Mouse (Mus musculus) MEL (cell line): ENCODE data around the gene Dis3l2. TPM values are rescaled to one million over a fixed set of nuclear protein-coding genes. Genes with fewer than 3 reads are reported as not detected.

Experiments used
- DNase-seq: peaks from one replicate; pipeline ENCODE4 v3.0.0; 2011; ENCODE audit warnings: low read depth, low spot score
- H3K27ac ChIP-seq: 2 replicates; pipeline ENCODE4 v1.5.1; 2012; ENCODE audit warnings: low read depth, mild to moderate bottlenecking, control low read depth, low read length, moderate library complexity; ENCODE audit not compliant: control insufficient read depth
- H3K27me3 ChIP-seq, 2 experiments: fragments of 150-350 bp in 1 of 2; sonication (generic) in 1 of 2; 2 replicates each; pipeline ENCODE4 v1.6.1; 2012; ENCODE audit warnings: low read length in 2 of 2, mild to moderate bottlenecking in 2 of 2, improper control_type of control experiment in 1 of 2, moderate library complexity in 1 of 2; ENCODE audit not compliant: insufficient read depth in 2 of 2, control insufficient read depth in 1 of 2
- H3K36me3 ChIP-seq, 2 experiments: 2 replicates each; pipeline ENCODE4 v1.6.1; 2012 to 2014; ENCODE audit warnings: low read length in 2 of 2, improper control_type of control experiment in 1 of 2, inconsistent platforms in 1 of 2, mild to moderate bottlenecking in 1 of 2; ENCODE audit not compliant: insufficient read depth in 2 of 2, control insufficient read depth in 1 of 2
- H3K4me1 ChIP-seq, 2 experiments: fragments of 150-350 bp in 1 of 2; sonication (generic) in 1 of 2; 2 replicates each; pipeline ENCODE4 v1.6.1; 2012; ENCODE audit warnings: low read length in 2 of 2, improper control_type of control experiment in 1 of 2, mild to moderate bottlenecking in 1 of 2; ENCODE audit not compliant: insufficient read depth in 2 of 2, control insufficient read depth in 1 of 2
- H3K4me3 ChIP-seq, 2 experiments: fragments of 150-350 bp in 1 of 2; sonication (generic) in 1 of 2; 2 replicates each; pipeline ENCODE4 v1.5.1; 2012; ENCODE audit warnings: low read depth in 2 of 2, low read length in 2 of 2, mild to moderate bottlenecking in 2 of 2, moderate library complexity in 2 of 2, control low read depth in 1 of 2, improper control_type of control experiment in 1 of 2; ENCODE audit not compliant: control insufficient read depth in 1 of 2, insufficient read depth in 1 of 2
- H3K79me2 ChIP-seq: 2 replicates; pipeline ENCODE4 v1.6.1; 2012; ENCODE audit warnings: mild to moderate bottlenecking, low read length, moderate library complexity; ENCODE audit not compliant: control insufficient read depth, poor library complexity, insufficient read depth
- H3K9ac ChIP-seq: 2 replicates; pipeline ENCODE4 v1.6.1; 2012; ENCODE audit warnings: low read depth, mild to moderate bottlenecking, control low read depth, low read length, moderate library complexity; ENCODE audit not compliant: control insufficient read depth, poor library complexity, severe bottlenecking
- H3K9me3 ChIP-seq: fragments of 150-350 bp; sonication (generic); replicated peaks from 2 replicates; pipeline ENCODE4 v1.6.1; 2012; ENCODE audit warnings: mild to moderate bottlenecking, low read length, improper control_type of control experiment, moderate library complexity; ENCODE audit not compliant: insufficient read depth
- BHLHE40 ChIP-seq: IDR thresholded peaks from 2 replicates; pipeline ENCODE4 v1.6.1; 2012; ENCODE audit warnings: low read depth, mild to moderate bottlenecking, inconsistent platforms, low read length, improper control_type of control experiment, borderline replicate concordance
- CHD2 ChIP-seq: IDR thresholded peaks from 2 replicates; pipeline ENCODE4 v1.6.1; 2011; ENCODE audit warnings: low read length, improper control_type of control experiment
- GABPA ChIP-seq: IDR thresholded peaks from 2 replicates; pipeline ENCODE4 v1.6.1; 2012; ENCODE audit warnings: low read depth, mild to moderate bottlenecking, inconsistent platforms, low read length, improper control_type of control experiment, moderate library complexity
- GATA1 ChIP-seq: IDR thresholded peaks from 2 replicates; pipeline ENCODE4 v1.6.1; 2011; ENCODE audit warnings: low read depth, low read length, improper control_type of control experiment
- JUND ChIP-seq: IDR thresholded peaks from 2 replicates; pipeline ENCODE4 v1.6.1; 2011; ENCODE audit warnings: low read depth, mild to moderate bottlenecking, improper control_type of control experiment, low read length
- MAFK ChIP-seq: IDR thresholded peaks from 2 replicates; pipeline ENCODE4 v1.6.1; 2011; ENCODE audit warnings: low read depth, mild to moderate bottlenecking, low read length, improper control_type of control experiment, borderline replicate concordance
- MAX ChIP-seq: IDR thresholded peaks from 2 replicates; pipeline ENCODE4 v1.6.1; 2011; ENCODE audit warnings: low read length, improper control_type of control experiment
- MYB ChIP-seq: IDR thresholded peaks from 2 replicates; pipeline ENCODE4 v1.6.1; 2011; ENCODE audit warnings: mild to moderate bottlenecking, low read depth, low read length, improper control_type of control experiment
- MYC ChIP-seq: IDR thresholded peaks from 2 replicates; pipeline ENCODE4 v1.6.1; 2011; ENCODE audit warnings: low read depth, mild to moderate bottlenecking, low read length, improper control_type of control experiment, moderate library complexity
- POLR2A ChIP-seq, 2 experiments: IDR thresholded peaks; 2 replicates each; pipeline ENCODE4 v1.6.1; 2011 to 2012; ENCODE audit warnings: low read length in 2 of 2, mild to moderate bottlenecking in 2 of 2, control low read depth in 1 of 2, improper control_type of control experiment in 1 of 2, low read depth in 1 of 2, moderate library complexity in 1 of 2; ENCODE audit not compliant: control insufficient read depth in 1 of 2, insufficient read depth in 1 of 2, poor library complexity in 1 of 2
- RAD21 ChIP-seq: IDR thresholded peaks from 2 replicates; pipeline ENCODE4 v1.6.1; 2011; ENCODE audit warnings: mild to moderate bottlenecking, low read depth, low read length, improper control_type of control experiment
- RCOR1 ChIP-seq: IDR thresholded peaks from 2 replicates; pipeline ENCODE4 v1.6.1; 2012; ENCODE audit warnings: low read depth, mild to moderate bottlenecking, inconsistent platforms, low read length, improper control_type of control experiment
- SIN3A ChIP-seq: IDR thresholded peaks from 2 replicates; pipeline ENCODE4 v1.6.1; 2012; ENCODE audit warnings: low read length, improper control_type of control experiment, inconsistent platforms
- TBP ChIP-seq: IDR thresholded peaks from 2 replicates; pipeline ENCODE4 v1.8.0; 2011; ENCODE audit warnings: low read depth, low read length, improper control_type of control experiment
- USF2 ChIP-seq, 2 experiments: IDR thresholded peaks; 2 replicates each; pipeline ENCODE4 v1.6.1; 2011 to 2012; ENCODE audit warnings: improper control_type of control experiment in 2 of 2, low read length in 2 of 2, borderline replicate concordance in 1 of 2, inconsistent platforms in 1 of 2, low read depth in 1 of 2, mild to moderate bottlenecking in 1 of 2; ENCODE audit not compliant: insufficient read depth in 1 of 2
- ZC3H11A ChIP-seq: IDR thresholded peaks from 2 replicates; pipeline ENCODE4 v1.6.1; 2012; ENCODE audit warnings: low read depth, mild to moderate bottlenecking, inconsistent platforms, low read length, improper control_type of control experiment
- ZKSCAN1 ChIP-seq: IDR thresholded peaks from 2 replicates; pipeline ENCODE4 v1.6.1; 2012; ENCODE audit warnings: low read depth, mild to moderate bottlenecking, inconsistent platforms, low read length, improper control_type of control experiment, moderate library complexity
- ZMIZ1 ChIP-seq: IDR thresholded peaks from 2 replicates; pipeline ENCODE4 v1.6.1; 2012; ENCODE audit warnings: low read depth, mild to moderate bottlenecking, inconsistent platforms, low read length, improper control_type of control experiment, moderate library complexity
- ZNF384 ChIP-seq: IDR thresholded peaks from 2 replicates; pipeline ENCODE4 v1.6.1; 2012; ENCODE audit warnings: low read depth, mild to moderate bottlenecking, inconsistent platforms, low read length, improper control_type of control experiment
- polyA plus RNA-seq, 2 experiments: library from polyadenylated mRNA; stranded (reverse) in 1 of 2; unstranded in 1 of 2; fragments of >175 nt in 1 of 2; fragments of >200 nt in 1 of 2; gene quantifications; 2 replicates each; pipeline versions ENCODE4 v1.2.1 to v1.2.4; 2012; ENCODE audit warnings: low replicate concordance in 2 of 2, low read depth in 1 of 2; ENCODE audit not compliant: insufficient read length in 2 of 2, insufficient read depth in 1 of 2, missing spikeins in 1 of 2
- total RNA-seq: library from RNA; depleted of rRNA; stranded (reverse); fragments of 300-350 nt; gene quantifications from 2 replicates; pipeline ENCODE4 v1.2.3, GENCODE M21; 2012

Gene Dis3l2
- total and polyA plus RNA-seq, 3 experiments, result 16.9 to 17.3 TPM; not detected in 1

GRCm38 (mm10) chr1:86675126-86675525 lies 28.5 kb upstream of the Dis3l2 start:
- Histone ChIP-seq H3K9me3 (no peaks in the 10 kb centered on the region), H3K9ac (no peak overlapping the region), H3K4me1 (no peaks in the 10 kb centered on the region), H3K27ac (no peak overlapping the region), H3K79me2 (no peaks in the 10 kb centered on the region), H3K36me3 (no peaks in the 10 kb centered on the region), H3K27me3 (peaks cover 6 to 12% of the 10 kb centered on the region in 2 experiments), H3K4me3 (no peak overlapping the region)
- DNase-seq, result no peak
- TF ChIP-seq RCOR1 (no peak), JUND (no peak), USF2 (IDR thresholded peaks at IDR 0.05; ENCODE audit: borderline replicate concordance in 1 of 2, insufficient read depth in 1 of 2, low read depth in 1 of 2, low read length in 2 of 2) (no peak), MAX (no peak), CHD2 (no peak), ZNF384 (no peak), ZKSCAN1 (no peak), GATA1 (no peak), MAFK (no peak), POLR2A (IDR thresholded peaks at IDR 0.05; ENCODE audit: control insufficient read depth in 1 of 2, insufficient read depth in 1 of 2, low read depth in 1 of 2, low read length in 2 of 2, poor library complexity in 1 of 2) (no peak), BHLHE40 (no peak), GABPA (no peak)

- no peaks in the 10 kb centered on the region for H3K36me3 ChIP-seq
- H3K79me2 ChIP-seq, result no peaks in the 10 kb centered on the region
- H3K27me3 ChIP-seq, result peaks cover 18 to 20% of the 10 kb centered on the region in 2 experiments
- TF ChIP-seq RAD21 (no peak), USF2 (IDR thresholded peaks at IDR 0.05; ENCODE audit: borderline replicate concordance in 1 of 2, insufficient read depth in 1 of 2, low read depth in 1 of 2, low read length in 2 of 2) (no peak), SIN3A (no peak), ZNF384 (no peak), ZC3H11A (no peak), MYB (no peak), ZKSCAN1 (no peak), JUND (no peak), ZMIZ1 (no peak), TBP (no peak), MYC (no peak)
- H3K9me3 ChIP-seq, result no peaks in the 10 kb centered on the region
- no peak for DNase-seq
- no peak overlapping the region for H3K9ac ChIP-seq
- H3K27ac ChIP-seq, result no peak overlapping the region
- H3K4me1 ChIP-seq, result no peaks in the 10 kb centered on the region
- H3K4me3 ChIP-seq, result no peak overlapping the region
These were observed 26.0 kb upstream of the Dis3l2 start for GRCm38 (mm10) chr1:86677624-86678023.
